Mouse (Mus musculus) small intestine, adult 2 months (tissue): ENCODE measurements at regions not wholly inside any gene's neighbourhood (a gene's known extent, or its start where the extent isn't known, plus 50 kb on each side); places are given as distances from the start of the nearest gene placed in this dataset.
A peak's percentile ranks its signal among the peaks of the same experiment; 100 is the strongest.

Experiments
- H3K27ac ChIP-seq: fragments of 200-500 bp; 2 replicates; pipeline ENCODE4 v1.5.1; 2012; ENCODE audit warnings: low read depth, low read length, control low read depth, inconsistent platforms; ENCODE audit not compliant: insufficient read depth
- H3K27me3 ChIP-seq: fragments of 200-500 bp; 2 replicates; pipeline ENCODE4 v1.6.1; 2012; ENCODE audit warnings: mild to moderate bottlenecking, moderate library complexity, low read length, inconsistent platforms; ENCODE audit not compliant: control insufficient read depth, insufficient read depth
- H3K36me3 ChIP-seq: fragments of 200-500 bp; 2 replicates; pipeline ENCODE4 v1.6.1; 2012; ENCODE audit warnings: mild to moderate bottlenecking, low read length, control low read depth, inconsistent platforms; ENCODE audit not compliant: control insufficient read depth, insufficient read depth
- H3K4me1 ChIP-seq: fragments of 200-500 bp; 2 replicates; pipeline ENCODE4 v1.6.1; 2012; ENCODE audit warnings: low read length, inconsistent platforms, mixed read lengths; ENCODE audit not compliant: control insufficient read depth, insufficient read depth, insufficient read length
- H3K4me3 ChIP-seq: fragments of 200-500 bp; 2 replicates; pipeline ENCODE4 v1.5.1; 2012; ENCODE audit warnings: low read depth, mild to moderate bottlenecking, control low read depth, inconsistent platforms, low read length, moderate library complexity
- CTCF ChIP-seq: fragments of 200-500 bp; IDR thresholded peaks from 2 replicates; pipeline ENCODE4 v1.5.1; 2012; ENCODE audit warnings: low read depth, mild to moderate bottlenecking, control low read depth, inconsistent platforms, low read length, moderate library complexity, mixed read lengths; ENCODE audit not compliant: insufficient replicate concordance, insufficient read length; ENCODE audit errors: extremely low read depth
- POLR2A ChIP-seq: fragments of 200-500 bp; IDR thresholded peaks from 2 replicates; pipeline ENCODE4 v1.6.1; 2012; ENCODE audit warnings: low read depth, mild to moderate bottlenecking, control low read depth, inconsistent platforms, low read length, moderate library complexity
- WGBS: fragments of 180-500 bp; shearing (Covaris S2); methylation state at CpG from one replicate; pipeline ENCODE4 v1.1.7; 2018; 5-methylcytosine and 5-hydroxymethylcytosine counted together

GRCm38 (mm10) chr13:53845786-53846185, 209.7 kb downstream of the Drd1 start:
- no peak overlapping the region for H3K4me3 ChIP-seq
- 76% methylated on average over 14 of the region's 14 CpGs for WGBS
- TF ChIP-seq CTCF (no peak), POLR2A (no peak)
- H3K27ac ChIP-seq: no peak overlapping the region
- H3K4me1 ChIP-seq: no peaks in the 10 kb centered on the region
- H3K27me3 ChIP-seq: no peaks in the 10 kb centered on the region
- no peaks in the 10 kb centered on the region for H3K36me3 ChIP-seq

GRCm38 (mm10) chr13:53825957-53826580, 229.4 kb downstream of the Drd1 start:
- 65% methylated on average over 8 of the region's 8 CpGs for WGBS
- Histone ChIP-seq H3K27ac (no peak overlapping the region), H3K4me3 (no peak overlapping the region), H3K4me1 (no peaks in the 10 kb centered on the region), H3K36me3 (no peaks in the 10 kb centered on the region), H3K27me3 (no peaks in the 10 kb centered on the region)
- TF ChIP-seq POLR2A (no peak), CTCF (no peak)

GRCm38 (mm10) chr13:53822061-53822460, 233.4 kb downstream of the Drd1 start:
- H3K27ac ChIP-seq: no peak overlapping the region
- no peak overlapping the region for H3K4me3 ChIP-seq
- TF ChIP-seq POLR2A: no peak
- TF ChIP-seq CTCF: no peak
- H3K36me3 ChIP-seq: no peaks in the 10 kb centered on the region
- no peaks in the 10 kb centered on the region for H3K4me1 ChIP-seq
- no peaks in the 10 kb centered on the region for H3K27me3 ChIP-seq
- 73% methylated on average over 8 of the region's 8 CpGs for WGBS

GRCm38 (mm10) chr13:53815629-53816028, 239.9 kb downstream of the Drd1 start:
- H3K27ac ChIP-seq: no peak overlapping the region
- H3K4me3 ChIP-seq: no peak overlapping the region
- no peak for TF ChIP-seq POLR2A
- 46% methylated on average over 7 of the region's 7 CpGs for WGBS
- no peaks in the 10 kb centered on the region for H3K36me3 ChIP-seq
- H3K4me1 ChIP-seq: no peaks in the 10 kb centered on the region
- H3K27me3 ChIP-seq: no peaks in the 10 kb centered on the region

- H3K4me1 ChIP-seq: no peaks in the 10 kb centered on the region
- WGBS: 68% methylated on average over 9 of the region's 9 CpGs
- H3K27me3 ChIP-seq: no peaks in the 10 kb centered on the region
- no peaks in the 10 kb centered on the region for H3K36me3 ChIP-seq
- H3K27ac ChIP-seq: no peak overlapping the region
- no peak for TF ChIP-seq POLR2A
- no peak for TF ChIP-seq CTCF
- H3K4me3 ChIP-seq: no peak overlapping the region
Observed at GRCm38 (mm10) chr13:53814088-53814487, 241.4 kb downstream of the Drd1 start.

- no peaks in the 10 kb centered on the region for H3K27me3 ChIP-seq
- no peaks in the 10 kb centered on the region for H3K36me3 ChIP-seq
- no peaks in the 10 kb centered on the region for H3K4me1 ChIP-seq
- no peak overlapping the region for H3K4me3 ChIP-seq
- WGBS: 24% methylated on average over 4 of the region's 4 CpGs
- TF ChIP-seq POLR2A (no peak), CTCF (peak; percentile 28; the same call in 1 of the 2 replicates)
- no peak overlapping the region for H3K27ac ChIP-seq
Observed at GRCm38 (mm10) chr13:53811862-53812261, 243.6 kb downstream of the Drd1 start.

GRCm38 (mm10) chr13:53811151-53811550, 244.4 kb downstream of the Drd1 start:
- Histone ChIP-seq H3K27ac (no peak overlapping the region), H3K36me3 (no peaks in the 10 kb centered on the region), H3K4me3 (no peak overlapping the region), H3K4me1 (no peaks in the 10 kb centered on the region), H3K27me3 (no peaks in the 10 kb centered on the region)
- TF ChIP-seq POLR2A (no peak), CTCF (no peak)
- WGBS: 78% methylated on average over 8 of the region's 8 CpGs
